Mouse (Mus musculus) heart, adult 2 months (tissue): ENCODE measurements around the gene Pex10. TPM values are rescaled to one million over a fixed set of nuclear protein-coding genes. Genes with fewer than 3 reads are reported as not detected.

Experiments used
- DNase-seq, 2 experiments: peaks; one replicate each; pipeline ENCODE4 v3.0.0; 2021
- H3K27ac ChIP-seq: fragments of 200-600 bp; 2 replicates; pipeline ENCODE4 v1.8.1; 2022
- H3K27me3 ChIP-seq: fragments of 200-500 bp; 2 replicates; pipeline ENCODE4 v1.6.1; 2012; ENCODE audit warnings: mild to moderate bottlenecking, low read length, inconsistent platforms, mixed read lengths; ENCODE audit not compliant: control insufficient read depth, insufficient read depth
- H3K36me3 ChIP-seq: fragments of 200-500 bp; 2 replicates; pipeline ENCODE4 v1.6.1; 2012; ENCODE audit warnings: low read length, inconsistent platforms; ENCODE audit not compliant: control insufficient read depth, insufficient read depth
- H3K4me1 ChIP-seq: fragments of 200-500 bp; 2 replicates; pipeline ENCODE4 v1.6.1; 2011; ENCODE audit warnings: low read length; ENCODE audit not compliant: control insufficient read depth, insufficient read depth
- H3K4me3 ChIP-seq: fragments of 200-600 bp; 2 replicates; pipeline ENCODE4 v1.8.1; 2022
- H3K79me2 ChIP-seq: fragments of 200-500 bp; replicated peaks from 2 replicates; pipeline ENCODE4 v1.6.1; 2012; ENCODE audit warnings: mild to moderate bottlenecking, inconsistent platforms, low read length, moderate library complexity, mixed read lengths; ENCODE audit not compliant: control insufficient read depth, insufficient read depth
- H3K9ac ChIP-seq: fragments of 200-500 bp; 2 replicates; pipeline ENCODE4 v1.6.1; 2012; ENCODE audit warnings: low read depth, mild to moderate bottlenecking, control low read depth, inconsistent platforms, low read length, mixed read lengths
- CTCF ChIP-seq: fragments of 200-600 bp; IDR thresholded peaks from 2 replicates; pipeline ENCODE4 v1.8.1; 2022; ENCODE audit warnings: antibody characterized with exemption, mild to moderate bottlenecking, moderate library complexity
- EP300 ChIP-seq: fragments of 200-500 bp; IDR thresholded peaks from 2 replicates; pipeline ENCODE4 v1.6.1; 2011; ENCODE audit warnings: low read depth, low read length, control low read depth; ENCODE audit not compliant: insufficient read depth
- POLR2A ChIP-seq: fragments of 200-500 bp; IDR thresholded peaks from 2 replicates; pipeline ENCODE4 v1.6.1; 2011; ENCODE audit warnings: mild to moderate bottlenecking, low read depth, low read length, control low read depth; ENCODE audit not compliant: insufficient read depth
- WGBS: fragments of 180-500 bp; shearing (Covaris S2); methylation state at CpG from one replicate; pipeline ENCODE4 v1.1.7; 2018; 5-methylcytosine and 5-hydroxymethylcytosine counted together
- intact Hi-C: fragments of 180-260 bp; cut with DNase I; formaldehyde crosslinking; loops from one replicate; pipeline ENCODE4 v1.15.1; 2025
- long read RNA-seq: library from polyadenylated mRNA; stranded (forward); transcript quantifications from one replicate; pipeline ENCODE4 v2.0.0, GENCODE M21; 2021
- polyA plus RNA-seq: library from polyadenylated mRNA; depleted of rRNA; stranded (reverse); fragments of >200 nt; gene quantifications from 2 replicates; pipeline ENCODE4 v1.2.3, GENCODE M21; 2012; rRNA removed
- total RNA-seq, 2 experiments: library from RNA; stranded (reverse); gene quantifications; 2 replicates each; pipeline ENCODE4 v1.2.3; 2021

The Pex10 gene
- total RNA-seq (10 to 100 TPM; 18.4 to 19.4 TPM), polyA plus RNA-seq (26.5 and 26.7 TPM in 2 replicates)
- long read RNA-seq, transcript Pex10-201 (6 exons, 1,688 nt), result major isoform, 6 of 6 reads
- long read RNA-seq, partial matches to known transcripts, result 0 of 6 reads
- long read RNA-seq, other reads (novel, unspliced or antisense), result 0 of 6 reads

GRCm38 (mm10) chr4:155066834-155067522 is at the start of gene Pex10:
TSS of gene Pex10 (plus strand) at chr4:155067016.
- no peaks in the 10 kb centered on the region for H3K36me3 ChIP-seq
- 1% methylated on average over 48 of the region's 48 CpGs for WGBS
- DNase-seq, result peak; percentile 97 to 98
- no peaks in the 10 kb centered on the region for H3K79me2 ChIP-seq
- H3K27me3 ChIP-seq, result no peaks in the 10 kb centered on the region
- H3K27ac ChIP-seq, result peak within 1 kb of the TSS; percentile 87
- peak within 1 kb of the TSS; percentile 65 for H3K4me3 ChIP-seq
- H3K4me1 ChIP-seq, result peaks cover 11% of the 10 kb centered on the region
- intact Hi-C loops, result loop anchor here (1.0 to 2.0 kb wide), 3 partner anchors 86 to 122 kb away; partner anchors contain the start of gene Pank4
- peak within 1 kb of the TSS; percentile 81 for H3K9ac ChIP-seq
- no peak for TF ChIP-seq EP300
- peak; percentile 91 for TF ChIP-seq POLR2A
- no peak for TF ChIP-seq CTCF

GRCm38 (mm10) chr4:155017253-155017878 is 49.5 kb upstream of the Pex10 start:
- intact Hi-C loops, result no loop called here
- Histone ChIP-seq H3K4me3 (no peak overlapping the region), H3K36me3 (no peaks in the 10 kb centered on the region), H3K4me1 (no peaks in the 10 kb centered on the region), H3K27ac (no peak overlapping the region), H3K9ac (no peak overlapping the region), H3K79me2 (no peaks in the 10 kb centered on the region), H3K27me3 (no peaks in the 10 kb centered on the region)
- no peak for DNase-seq
- TF ChIP-seq CTCF (no peak), EP300 (no peak), POLR2A (no peak)
- WGBS, result 66% methylated on average over 11 of the region's 11 CpGs

- no peak overlapping the region for H3K9ac ChIP-seq
- 68% methylated on average over 8 of the region's 8 CpGs for WGBS
- no peaks in the 10 kb centered on the region for H3K79me2 ChIP-seq
- no peaks in the 10 kb centered on the region for H3K4me1 ChIP-seq
- TF ChIP-seq POLR2A (no peak), EP300 (no peak), CTCF (no peak)
- H3K4me3 ChIP-seq, result no peak overlapping the region
- H3K27me3 ChIP-seq, result no peaks in the 10 kb centered on the region
- DNase-seq, result no peak
- no peak overlapping the region for H3K27ac ChIP-seq
- intact Hi-C loops, result no loop called here
- H3K36me3 ChIP-seq, result no peaks in the 10 kb centered on the region
Observed at GRCm38 (mm10) chr4:155018066-155018465, 48.8 kb upstream of the Pex10 start.

GRCm38 (mm10) chr4:155018601-155019335 is 48.0 kb upstream of the Pex10 start:
- intact Hi-C loops, result no loop called here
- Histone ChIP-seq H3K27me3 (no peaks in the 10 kb centered on the region), H3K79me2 (no peaks in the 10 kb centered on the region), H3K4me3 (no peak overlapping the region), H3K4me1 (no peaks in the 10 kb centered on the region), H3K36me3 (no peaks in the 10 kb centered on the region), H3K9ac (no peak overlapping the region), H3K27ac (no peak overlapping the region)
- 5% methylated on average over 15 of the region's 15 CpGs for WGBS
- TF ChIP-seq EP300 (no peak), CTCF (no peak), POLR2A (no peak)
- DNase-seq, result no peak

GRCm38 (mm10) chr4:155019336-155019847 is 47.4 kb upstream of the Pex10 start:
- intact Hi-C loops, result no loop called here
- Histone ChIP-seq H3K27ac (no peak overlapping the region), H3K36me3 (no peaks in the 10 kb centered on the region), H3K79me2 (no peaks in the 10 kb centered on the region), H3K27me3 (no peaks in the 10 kb centered on the region), H3K9ac (no peak overlapping the region), H3K4me1 (no peaks in the 10 kb centered on the region), H3K4me3 (no peak overlapping the region)
- no peak for TF ChIP-seq CTCF
- TF ChIP-seq POLR2A, result no peak
- TF ChIP-seq EP300, result no peak
- DNase-seq, result no peak
- 3% methylated on average over 10 of the region's 10 CpGs for WGBS
